Mouse (Mus musculus) olfactory bulb, adult 2 months (tissue): ENCODE measurements at regions not wholly inside any gene's neighbourhood (a gene's known extent, or its start where the extent isn't known, plus 50 kb on each side); places are given as distances from the start of the nearest gene placed in this dataset.

Experiments
- CTCF ChIP-seq: fragments of 200-500 bp; IDR thresholded peaks from 2 replicates; pipeline ENCODE4 v1.5.1; 2012; ENCODE audit warnings: low read depth, mild to moderate bottlenecking, low read length, moderate library complexity; ENCODE audit not compliant: insufficient read depth
- POLR2A ChIP-seq: fragments of 200-500 bp; IDR thresholded peaks from 2 replicates; pipeline ENCODE4 v1.6.1; 2012; ENCODE audit warnings: mild to moderate bottlenecking, low read depth, low read length, moderate library complexity; ENCODE audit not compliant: insufficient read depth

DNA sequence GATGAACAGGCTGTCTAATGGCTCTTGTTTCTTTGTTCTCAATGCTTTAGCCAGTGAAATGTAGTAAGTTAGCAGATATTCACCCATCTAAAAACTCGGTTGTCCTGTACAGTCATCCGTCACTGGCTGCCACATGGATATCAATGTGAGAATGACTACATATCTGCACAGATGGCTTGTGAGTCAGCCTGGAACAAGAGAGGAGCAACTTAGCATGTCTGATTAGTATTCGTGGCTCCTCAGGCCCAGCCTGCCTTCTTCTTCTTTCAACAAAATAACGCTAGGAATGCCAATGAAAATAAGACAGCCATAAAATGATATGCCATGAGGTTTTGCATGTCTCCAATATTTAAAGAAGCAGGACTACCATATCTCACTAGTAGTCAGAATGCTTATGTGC is 217.5 kb downstream of the Dusp6 start:
- TF ChIP-seq CTCF (no peak), POLR2A (no peak)
